Mouse (Mus musculus) urinary bladder, postnatal 25 days (tissue): ENCODE measurements around the gene Cfd.

Experiments
- DNase-seq: peaks from one replicate; pipeline ENCODE4 v3.0.0; 2022; ENCODE audit warnings: low spot score

Cfd gene

GRCm38 (mm10) chr10:79886611-79887010 lies 4.0 kb upstream of the Cfd start:
- no peak for DNase-seq

- no peak for DNase-seq
Measured at GRCm38 (mm10) chr10:79889386-79889785, 1.3 kb upstream of the Cfd start.

GRCm38 (mm10) chr10:79892451-79893118 lies 1.9 kb downstream of the Cfd start:
- peak; percentile 78 for DNase-seq

- no peak for DNase-seq
Measured at GRCm38 (mm10) chr10:79896306-79896705, 5.7 kb downstream of the Cfd start.

- no peak for DNase-seq
Measured at GRCm38 (mm10) chr10:79896814-79897213, 6.2 kb downstream of the Cfd start.

- DNase-seq = no peak
Measured at GRCm38 (mm10) chr10:79897316-79898245, 6.9 kb downstream of the Cfd start.

- DNase-seq = no peak
Measured at GRCm38 (mm10) chr10:79900951-79901410, 10.3 kb downstream of the Cfd start.

- DNase-seq = no peak
Measured at GRCm38 (mm10) chr10:79906712-79907111, 16.1 kb downstream of the Cfd start.

GRCm38 (mm10) chr10:79907415-79907814 lies 16.8 kb downstream of the Cfd start:
- DNase-seq = no peak

GRCm38 (mm10) chr10:79908167-79909091 lies 17.8 kb downstream of the Cfd start, which contains the start of gene Med16:
Gene Med16, minus strand, starts transcription at chr10:79908923.
- peak; percentile 92 for DNase-seq

GRCm38 (mm10) chr10:79909092-79909922 lies 18.7 kb downstream of the Cfd start:
- DNase-seq = no peak

- no peak for DNase-seq
Measured at GRCm38 (mm10) chr10:79910556-79910955, 19.9 kb downstream of the Cfd start, which contains the start of gene Gm26602. Gene Gm26602, plus strand, starts transcription at chr10:79910856.

- DNase-seq = no peak
Measured at GRCm38 (mm10) chr10:79912412-79912811, 21.8 kb downstream of the Cfd start.

GRCm38 (mm10) chr10:79914131-79914947 lies 23.7 kb downstream of the Cfd start:
- DNase-seq = no peak

GRCm38 (mm10) chr10:79914948-79915596 lies 24.4 kb downstream of the Cfd start:
- no peak for DNase-seq

GRCm38 (mm10) chr10:79916081-79916480 lies 25.4 kb downstream of the Cfd start:
- DNase-seq = no peak

GRCm38 (mm10) chr10:79916808-79917531 lies 26.3 kb downstream of the Cfd start, which contains the start of gene Kiss1r:
Gene Kiss1r, plus strand, starts transcription at chr10:79916971.
- peak; percentile 92 for DNase-seq

- no peak for DNase-seq
Measured at GRCm38 (mm10) chr10:79917532-79918100, 27.0 kb downstream of the Cfd start.
